Mouse (Mus musculus) kidney, adult 10 weeks (tissue): ENCODE data around the gene Elmo1. TPM values are rescaled to one million over a fixed set of nuclear protein-coding genes. Genes with fewer than 3 reads are reported as not detected.

Experiments used
- polyA plus RNA-seq: library from polyadenylated mRNA; stranded (reverse); fragments of 350-450 nt; fragmentation: Illumina TruSeq; extraction: RNeasy Lipid Tissue Mini Kit (QIAGEN cat#74804); gene quantifications from one replicate; pipeline ENCODE4 v1.2.3, GENCODE M21; 2014; ENCODE audit warnings: low read depth, low replicate concordance

The Elmo1 gene
- 2.1 TPM for polyA plus RNA-seq

GRCm38 (mm10) chr13:20090133-20090710, at the start of gene Elmo1:
TSS of gene Elmo1 (plus strand) at chr13:20090596.

